Mouse (Mus musculus) left cerebral cortex, adult 18-20 months (tissue): ENCODE measurements at regions not wholly inside any gene's neighbourhood (a gene's known extent, or its start where the extent isn't known, plus 50 kb on each side); places are given as distances from the start of the nearest gene placed in this dataset.

ENCODE experiments used
- DNase-seq, 2 experiments: peaks; one replicate each; pipeline ENCODE4 v3.0.0; 2021 to 2022; ENCODE audit warnings: low spot score in 2 of 2, mixed read lengths in 1 of 2

DNA sequence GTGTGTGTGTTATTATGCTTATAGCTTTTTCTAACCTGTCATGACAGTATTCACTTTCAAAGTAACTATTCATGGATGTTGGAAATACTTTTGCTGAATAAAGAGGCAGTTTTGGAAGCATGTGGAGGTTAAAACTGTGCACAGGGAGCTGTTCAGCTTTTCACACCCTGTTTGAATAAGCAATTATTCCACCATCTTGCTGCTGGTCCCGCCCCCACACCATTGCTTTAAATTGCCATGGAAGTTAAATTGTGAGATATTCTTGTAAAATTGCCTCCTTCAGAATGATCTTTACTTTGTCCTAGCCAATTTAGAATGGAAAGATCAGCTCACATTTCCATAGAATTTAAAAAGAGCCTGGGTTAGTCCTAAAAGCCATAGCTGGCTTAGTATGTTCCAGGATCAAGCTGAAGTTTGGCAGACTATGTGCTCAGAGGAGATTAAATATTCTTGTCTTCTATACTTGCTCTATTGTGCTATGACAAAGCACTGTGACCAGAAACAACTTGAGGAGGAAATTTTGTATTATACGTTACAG is 328.4 kb upstream of the Agtr1b start:
- peak; percentile 65 to 79 for DNase-seq

DNA sequence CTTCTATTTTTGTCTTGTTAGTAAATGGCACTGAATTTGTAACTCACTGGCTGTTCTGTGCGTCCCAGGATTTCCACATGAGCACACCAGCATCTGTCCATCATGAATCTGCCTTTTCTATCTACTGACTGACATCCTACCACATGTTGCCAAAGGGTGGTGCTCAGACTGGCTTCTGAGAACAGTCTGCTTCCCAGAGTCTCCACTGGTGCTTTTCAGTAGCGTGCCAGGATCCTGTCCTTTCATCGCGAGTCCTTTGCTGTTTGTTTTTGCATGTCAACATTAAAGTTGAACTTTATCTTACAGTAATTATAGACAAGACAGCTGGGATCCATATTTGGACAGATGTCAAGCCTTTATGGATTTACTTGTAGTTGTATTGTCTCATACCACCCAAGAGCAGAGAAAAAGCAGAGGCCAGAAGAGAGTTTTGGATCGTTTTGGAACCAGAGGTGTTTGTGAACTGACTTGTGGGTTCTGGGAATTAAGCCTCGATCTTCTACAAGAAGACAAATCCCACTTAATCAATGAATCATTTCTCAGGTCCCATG is 314.0 kb upstream of the Agtr1b start:
- no peak for DNase-seq

DNA sequence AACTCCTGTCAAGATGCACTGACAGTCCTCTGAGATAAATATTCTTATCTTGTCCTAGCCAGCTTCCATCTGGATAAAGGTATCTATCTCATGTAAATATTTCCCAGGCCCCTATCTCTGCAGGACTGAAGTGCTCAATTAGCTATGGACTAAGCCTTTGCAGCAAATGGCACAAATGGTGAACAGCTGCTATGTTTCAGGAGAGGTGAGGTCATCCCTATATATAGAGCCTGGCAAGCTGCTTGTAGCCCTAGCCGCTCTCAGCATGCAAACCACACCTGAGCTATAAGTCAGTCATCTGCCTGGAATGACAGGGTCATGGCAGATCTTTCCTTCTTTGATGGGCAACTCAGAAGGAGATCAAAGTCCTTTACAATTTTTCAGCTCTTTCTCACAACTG is 294.9 kb upstream of the Agtr1b start:
- peak in 1 of 2 experiments; percentile 18 for DNase-seq

DNA sequence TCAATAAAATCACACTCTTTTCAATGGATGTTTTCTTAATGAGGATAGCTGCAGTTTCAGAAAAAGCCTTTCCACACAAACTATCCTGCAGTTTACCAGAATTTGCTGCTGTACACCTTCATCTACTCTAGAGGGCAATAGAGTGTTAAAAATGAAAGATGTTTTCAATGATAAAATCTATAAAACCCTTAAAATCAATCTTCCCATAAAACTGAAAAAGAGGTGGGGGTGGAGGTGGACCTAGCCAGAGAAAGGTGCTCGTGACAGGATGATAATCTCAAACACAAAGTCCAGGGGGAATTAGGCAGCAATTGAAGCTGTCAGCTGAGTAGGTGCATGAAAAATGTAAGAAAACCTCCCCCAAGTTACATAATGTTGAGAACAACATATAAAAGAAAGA is 288.4 kb upstream of the Agtr1b start:
- DNase-seq: peak in 1 of 2 experiments; percentile 16
